Mouse (Mus musculus) frontal cortex, postnatal 14 days (tissue): ENCODE results near the gene Arhgap42.
A peak's percentile ranks its signal among the peaks of the same experiment; 100 is the strongest.

Experiments used
- DNase-seq, 2 experiments: peaks; one replicate each; pipeline ENCODE4 v3.0.0; 2022; ENCODE audit warnings: low spot score in 2 of 2

Arhgap42 gene

GRCm38 (mm10) chr9:9027904-9028303, 211.0 kb downstream of the Arhgap42 start:
- no peak for DNase-seq

GRCm38 (mm10) chr9:9027445-9027844, 211.5 kb downstream of the Arhgap42 start:
- no peak for DNase-seq

GRCm38 (mm10) chr9:9015108-9015507, 223.8 kb downstream of the Arhgap42 start:
- DNase-seq: no peak

- no peak for DNase-seq
These were observed 237.7 kb downstream of the Arhgap42 start for GRCm38 (mm10) chr9:9001170-9001569.

GRCm38 (mm10) chr9:8996494-8996893, 242.4 kb downstream of the Arhgap42 start:
- DNase-seq: no peak

- DNase-seq: no peak
These were observed 256.6 kb downstream of the Arhgap42 start for GRCm38 (mm10) chr9:8982315-8982714.

- peak; percentile 11 to 23 for DNase-seq
These were observed 261.1 kb downstream of the Arhgap42 start for GRCm38 (mm10) chr9:8977775-8978174.

GRCm38 (mm10) chr9:8971491-8971890, 267.4 kb downstream of the Arhgap42 start, which contains the start of gene Gm16485:
Gene Gm16485, plus strand, starts transcription at chr9:8971791.
- DNase-seq: no peak

- DNase-seq: no peak
These were observed 268.7 kb downstream of the Arhgap42 start for GRCm38 (mm10) chr9:8970240-8970639.

- DNase-seq: no peak
These were observed 274.3 kb downstream of the Arhgap42 start for GRCm38 (mm10) chr9:8964512-8965133.

GRCm38 (mm10) chr9:8953306-8953705, 285.6 kb downstream of the Arhgap42 start:
- no peak for DNase-seq
